Mouse (Mus musculus): Measurements from ENCODE around the gene Dact1. TPM values are rescaled to one million over a fixed set of nuclear protein-coding genes. Genes with fewer than 3 reads are reported as not detected.

Dact1 gene
- polyA plus RNA-seq (2014; fragmentation: Nextera tagmentation; extraction: Ambion mirVana) = 17.9 and 18.9 TPM in 2 replicates

GRCm38 (mm10) chr12:71309581-71310067 is at the start of gene Dact1:
Gene Dact1, plus strand, starts transcription at chr12:71309884.
- Histone ChIP-seq H3K27ac (ENCODE audit: low read length) (peak within 1 kb of the TSS; percentile 97), H3K4me3 (ENCODE audit: low read depth, low read length) (peak within 1 kb of the TSS; percentile 92), H3K27me3 (ENCODE audit: control insufficient read depth, insufficient read depth, low read length) (no peaks in the 10 kb centered on the region), H3K36me3 (ENCODE audit: control insufficient read depth, insufficient read depth, low read length) (no peaks in the 10 kb centered on the region; the same call in 1 of the 2 replicates), H3K4me1 (ENCODE audit: control insufficient read depth, insufficient read depth, low read length) (peaks cover 7% of the 10 kb centered on the region; the same call in 1 of the 2 replicates), H3K4me2 (replicated peaks; ENCODE audit: low read depth, low read length) (peak within 1 kb of the TSS; percentile 74), H3K9me3 (ENCODE audit: control insufficient read depth, low read depth, low read length) (no peaks in the 10 kb centered on the region), H3K9ac (replicated peaks; ENCODE audit: low read depth, low read length) (peak within 1 kb of the TSS; percentile 92)
- peak; percentile 81 for ATAC-seq (ENCODE audit: insufficient number of reproducible peaks, insufficient read depth, low FRiP score, low read depth)
- WGBS = under 1% methylated on average over 75 of the region's 76 CpGs

GRCm38 (mm10) chr12:71264211-71264610 is 45.5 kb upstream of the Dact1 start:
- Histone ChIP-seq H3K4me3 (ENCODE audit: low read depth, low read length) (no peak overlapping the region), H3K9me3 (ENCODE audit: control insufficient read depth, low read depth, low read length) (peaks cover 6% of the 10 kb centered on the region; the same call in 1 of the 2 replicates), H3K4me2 (replicated peaks; ENCODE audit: low read depth, low read length) (no peak overlapping the region), H3K4me1 (ENCODE audit: control insufficient read depth, insufficient read depth, low read length) (no peaks in the 10 kb centered on the region), H3K9ac (replicated peaks; ENCODE audit: low read depth, low read length) (no peak overlapping the region), H3K27ac (ENCODE audit: low read length) (no peak overlapping the region), H3K36me3 (ENCODE audit: control insufficient read depth, insufficient read depth, low read length) (no peaks in the 10 kb centered on the region), H3K27me3 (ENCODE audit: control insufficient read depth, insufficient read depth, low read length) (no peaks in the 10 kb centered on the region)
- no peak for ATAC-seq (ENCODE audit: insufficient number of reproducible peaks, insufficient read depth, low FRiP score, low read depth)
- 70% methylated on average over 4 of the region's 4 CpGs for WGBS

- H3K4me3 ChIP-seq (ENCODE audit: low read depth, low read length) = no peak overlapping the region
- no peak overlapping the region for H3K4me2 ChIP-seq (replicated peaks; ENCODE audit: low read depth, low read length)
- peaks cover 6% of the 10 kb centered on the region; the same call in 1 of the 2 replicates for H3K9me3 ChIP-seq (ENCODE audit: control insufficient read depth, low read depth, low read length)
- H3K36me3 ChIP-seq (ENCODE audit: control insufficient read depth, insufficient read depth, low read length) = no peaks in the 10 kb centered on the region
- H3K27me3 ChIP-seq (ENCODE audit: control insufficient read depth, insufficient read depth, low read length) = no peaks in the 10 kb centered on the region
- no peak for ATAC-seq (ENCODE audit: insufficient number of reproducible peaks, insufficient read depth, low FRiP score, low read depth)
- no peaks in the 10 kb centered on the region for H3K4me1 ChIP-seq (ENCODE audit: control insufficient read depth, insufficient read depth, low read length)
- H3K27ac ChIP-seq (ENCODE audit: low read length) = no peak overlapping the region
- no peak overlapping the region for H3K9ac ChIP-seq (replicated peaks; ENCODE audit: low read depth, low read length)
- 92% methylated on average over 7 of the region's 7 CpGs for WGBS
Observed at GRCm38 (mm10) chr12:71269367-71269766, 40.3 kb upstream of the Dact1 start.

GRCm38 (mm10) chr12:71271131-71271530 is 38.6 kb upstream of the Dact1 start:
- peaks cover 6% of the 10 kb centered on the region; the same call in 1 of the 2 replicates for H3K9me3 ChIP-seq (ENCODE audit: control insufficient read depth, low read depth, low read length)
- H3K4me2 ChIP-seq (replicated peaks; ENCODE audit: low read depth, low read length) = no peak overlapping the region
- H3K9ac ChIP-seq (replicated peaks; ENCODE audit: low read depth, low read length) = no peak overlapping the region
- no peaks in the 10 kb centered on the region for H3K36me3 ChIP-seq (ENCODE audit: control insufficient read depth, insufficient read depth, low read length)
- H3K27me3 ChIP-seq (ENCODE audit: control insufficient read depth, insufficient read depth, low read length) = no peaks in the 10 kb centered on the region
- H3K4me1 ChIP-seq (ENCODE audit: control insufficient read depth, insufficient read depth, low read length) = no peaks in the 10 kb centered on the region
- ATAC-seq (ENCODE audit: insufficient number of reproducible peaks, insufficient read depth, low FRiP score, low read depth) = no peak
- H3K4me3 ChIP-seq (ENCODE audit: low read depth, low read length) = no peak overlapping the region
- 67% methylated on average over 5 of the region's 5 CpGs for WGBS
- no peak overlapping the region for H3K27ac ChIP-seq (ENCODE audit: low read length)

GRCm38 (mm10) chr12:71274519-71275237 is 35.0 kb upstream of the Dact1 start:
- H3K4me1 ChIP-seq (ENCODE audit: control insufficient read depth, insufficient read depth, low read length) = no peaks in the 10 kb centered on the region
- H3K9me3 ChIP-seq (ENCODE audit: control insufficient read depth, low read depth, low read length) = no peaks in the 10 kb centered on the region
- no peaks in the 10 kb centered on the region for H3K27me3 ChIP-seq (ENCODE audit: control insufficient read depth, insufficient read depth, low read length)
- no peaks in the 10 kb centered on the region for H3K36me3 ChIP-seq (ENCODE audit: control insufficient read depth, insufficient read depth, low read length)
- no peak overlapping the region for H3K27ac ChIP-seq (ENCODE audit: low read length)
- no peak for ATAC-seq (ENCODE audit: insufficient number of reproducible peaks, insufficient read depth, low FRiP score, low read depth)
- no peak overlapping the region for H3K9ac ChIP-seq (replicated peaks; ENCODE audit: low read depth, low read length)
- WGBS = 91% methylated on average over 5 of the region's 5 CpGs
- no peak overlapping the region for H3K4me2 ChIP-seq (replicated peaks; ENCODE audit: low read depth, low read length)
- no peak overlapping the region for H3K4me3 ChIP-seq (ENCODE audit: low read depth, low read length)

GRCm38 (mm10) chr12:71275906-71276595 is 33.6 kb upstream of the Dact1 start:
- 84% methylated on average over 8 of the region's 8 CpGs for WGBS
- Histone ChIP-seq H3K36me3 (ENCODE audit: control insufficient read depth, insufficient read depth, low read length) (no peaks in the 10 kb centered on the region), H3K27ac (ENCODE audit: low read length) (no peak overlapping the region)

GRCm38 (mm10) chr12:71279521-71280262 is 30.0 kb upstream of the Dact1 start:
- WGBS = 81% methylated on average over 12 of the region's 12 CpGs
- no peaks in the 10 kb centered on the region for H3K36me3 ChIP-seq (ENCODE audit: control insufficient read depth, insufficient read depth, low read length)
- no peaks in the 10 kb centered on the region for H3K4me1 ChIP-seq (ENCODE audit: control insufficient read depth, insufficient read depth, low read length)
- ATAC-seq (ENCODE audit: insufficient number of reproducible peaks, insufficient read depth, low FRiP score, low read depth) = no peak
- H3K27me3 ChIP-seq (ENCODE audit: control insufficient read depth, insufficient read depth, low read length) = no peaks in the 10 kb centered on the region
- H3K9ac ChIP-seq (replicated peaks; ENCODE audit: low read depth, low read length) = no peak overlapping the region
- H3K4me3 ChIP-seq (ENCODE audit: low read depth, low read length) = no peak overlapping the region
- peaks cover 8% of the 10 kb centered on the region; the same call in 1 of the 2 replicates for H3K9me3 ChIP-seq (ENCODE audit: control insufficient read depth, low read depth, low read length)
- no peak overlapping the region for H3K4me2 ChIP-seq (replicated peaks; ENCODE audit: low read depth, low read length)
- H3K27ac ChIP-seq (ENCODE audit: low read length) = no peak overlapping the region

More at GRCm38 (mm10) chr12:71275906-71276595, 33.6 kb upstream of the Dact1 start:
- Histone ChIP-seq H3K4me1 (ENCODE audit: control insufficient read depth, insufficient read depth, low read length) (no peaks in the 10 kb centered on the region), H3K9ac (replicated peaks; ENCODE audit: low read depth, low read length) (no peak overlapping the region), H3K9me3 (ENCODE audit: control insufficient read depth, low read depth, low read length) (no peaks in the 10 kb centered on the region), H3K27me3 (ENCODE audit: control insufficient read depth, insufficient read depth, low read length) (no peaks in the 10 kb centered on the region), H3K4me2 (replicated peaks; ENCODE audit: low read depth, low read length) (no peak overlapping the region), H3K4me3 (ENCODE audit: low read depth, low read length) (no peak overlapping the region)
- no peak for ATAC-seq (ENCODE audit: insufficient number of reproducible peaks, insufficient read depth, low FRiP score, low read depth)

GRCm38 (mm10) chr12:71281201-71281768 is 28.4 kb upstream of the Dact1 start:
- no peaks in the 10 kb centered on the region for H3K36me3 ChIP-seq (ENCODE audit: control insufficient read depth, insufficient read depth, low read length)
- H3K4me3 ChIP-seq (ENCODE audit: low read depth, low read length) = no peak overlapping the region
- no peak overlapping the region for H3K27ac ChIP-seq (ENCODE audit: low read length)
- no peak for ATAC-seq (ENCODE audit: insufficient number of reproducible peaks, insufficient read depth, low FRiP score, low read depth)
- no peaks in the 10 kb centered on the region for H3K27me3 ChIP-seq (ENCODE audit: control insufficient read depth, insufficient read depth, low read length)
- 80% methylated on average over 12 of the region's 12 CpGs for WGBS
- H3K4me1 ChIP-seq (ENCODE audit: control insufficient read depth, insufficient read depth, low read length) = no peaks in the 10 kb centered on the region
- H3K4me2 ChIP-seq (replicated peaks; ENCODE audit: low read depth, low read length) = no peak overlapping the region
- peaks cover 8% of the 10 kb centered on the region; the same call in 1 of the 2 replicates for H3K9me3 ChIP-seq (ENCODE audit: control insufficient read depth, low read depth, low read length)
- no peak overlapping the region for H3K9ac ChIP-seq (replicated peaks; ENCODE audit: low read depth, low read length)

All from stomach, embryonic 14.5 days (tissue).